Mouse (Mus musculus) embryonic facial prominence, embryonic 15.5 days (tissue): ENCODE data around the gene Wdr25. TPM values are rescaled to one million over a fixed set of nuclear protein-coding genes. Genes with fewer than 3 reads are reported as not detected.
A peak's percentile ranks its signal among the peaks of the same experiment; 100 is the strongest.

Experiments used
- ATAC-seq: fragments of 200-750 bp; cut with Nextera tagmentation; 2 replicates; pipeline ENCODE4 v1.8.0; 2017; ENCODE audit warnings: low read depth, moderate TSS enrichment; ENCODE audit not compliant: insufficient number of reproducible peaks, low FRiP score, low TSS enrichment
- H3K27ac ChIP-seq: fragments of 300-500 bp; sonication (generic); replicated peaks from 2 replicates; pipeline ENCODE4 v1.5.1; 2015; ENCODE audit warnings: mild to moderate bottlenecking, inconsistent platforms
- H3K27me3 ChIP-seq: fragments of 300-500 bp; sonication (generic); 2 replicates; pipeline ENCODE4 v1.6.1; 2015; ENCODE audit warnings: inconsistent platforms
- H3K36me3 ChIP-seq: fragments of 300-500 bp; sonication (generic); 2 replicates; pipeline ENCODE4 v1.6.1; 2015; ENCODE audit warnings: mild to moderate bottlenecking, inconsistent platforms
- H3K4me1 ChIP-seq: fragments of 300-500 bp; sonication (generic); 2 replicates; pipeline ENCODE4 v1.6.1; 2015; ENCODE audit warnings: inconsistent platforms
- H3K4me2 ChIP-seq: fragments of 300-500 bp; sonication (generic); replicated peaks from 2 replicates; pipeline ENCODE4 v1.6.1; 2015; ENCODE audit warnings: mild to moderate bottlenecking, inconsistent platforms
- H3K4me3 ChIP-seq: fragments of 300-500 bp; sonication (generic); replicated peaks from 2 replicates; pipeline ENCODE4 v1.5.1; 2015; ENCODE audit warnings: mild to moderate bottlenecking, inconsistent platforms
- H3K9ac ChIP-seq: fragments of 300-500 bp; sonication (generic); 2 replicates; pipeline ENCODE4 v1.6.1; 2015; ENCODE audit warnings: inconsistent platforms
- H3K9me3 ChIP-seq: fragments of 300-500 bp; sonication (generic); replicated peaks from 2 replicates; pipeline ENCODE4 v1.6.1; 2016; ENCODE audit warnings: inconsistent platforms
- WGBS: fragments of 180-500 bp; shearing (Covaris S2); methylation state at CpG from one replicate; pipeline ENCODE4 v1.1.7; 2015; 5-methylcytosine and 5-hydroxymethylcytosine counted together
- polyA plus RNA-seq: library from polyadenylated mRNA; unstranded; fragments of >200 nt; fragmentation: Nextera tagmentation; extraction: Ambion mirVana; gene quantifications from 2 replicates; pipeline ENCODE4 v1.2.1, GENCODE M21; 2015

Wdr25 gene
- polyA plus RNA-seq, 1 experiment from 2014 or later = 9.9 TPM

GRCm38 (mm10) chr12:109037026-109037425, 143.6 kb downstream of the Wdr25 start:
- H3K27me3 ChIP-seq = peaks cover 49% of the 10 kb centered on the region
- no peak overlapping the region for H3K27ac ChIP-seq
- 0 out of 2 replicates have a peak, but pooled peaks cover 4% of the 10 kb centered on the region for H3K36me3 ChIP-seq
- H3K9me3 ChIP-seq = no peaks in the 10 kb centered on the region
- ATAC-seq = no peak
- H3K4me1 ChIP-seq = peaks cover 17% of the 10 kb centered on the region
- H3K4me2 ChIP-seq = no peak overlapping the region
- 61% methylated on average over 2 of the region's 2 CpGs for WGBS
- no peak overlapping the region for H3K9ac ChIP-seq
- H3K4me3 ChIP-seq = no peak overlapping the region

- ATAC-seq = no peak
- WGBS = 31% methylated on average over 14 of the region's 14 CpGs
- Histone ChIP-seq H3K27me3 (peaks cover 44% of the 10 kb centered on the region), H3K4me1 (peaks cover 12% of the 10 kb centered on the region), H3K4me2 (no peak overlapping the region), H3K27ac (no peak overlapping the region), H3K36me3 (0 out of 2 replicates have a peak, but pooled peaks cover 4% of the 10 kb centered on the region), H3K4me3 (no peak overlapping the region), H3K9ac (no peak overlapping the region), H3K9me3 (no peaks in the 10 kb centered on the region)
These were observed 144.9 kb downstream of the Wdr25 start for GRCm38 (mm10) chr12:109038179-109038819.

- 37% methylated on average over 7 of the region's 7 CpGs for WGBS
These were observed 145.9 kb downstream of the Wdr25 start for GRCm38 (mm10) chr12:109039311-109039710.

GRCm38 (mm10) chr12:109044497-109044896, 151.1 kb downstream of the Wdr25 start:
- Histone ChIP-seq H3K9ac (no peak overlapping the region), H3K4me1 (peaks cover 3% of the 10 kb centered on the region; the same call in 1 of the 2 replicates), H3K27ac (no peak overlapping the region), H3K36me3 (no peaks in the 10 kb centered on the region), H3K27me3 (peaks cover 31% of the 10 kb centered on the region), H3K4me2 (no peak overlapping the region), H3K9me3 (no peaks in the 10 kb centered on the region), H3K4me3 (no peak overlapping the region)
- no peak for ATAC-seq
- WGBS = 19% methylated on average over 5 of the region's 5 CpGs

More at GRCm38 (mm10) chr12:109039311-109039710, 145.9 kb downstream of the Wdr25 start:
- Histone ChIP-seq H3K36me3 (no peaks in the 10 kb centered on the region), H3K4me1 (peaks cover 12% of the 10 kb centered on the region; the same call in 1 of the 2 replicates), H3K9ac (no peak overlapping the region), H3K4me2 (no peak overlapping the region), H3K4me3 (no peak overlapping the region), H3K27ac (no peak overlapping the region), H3K9me3 (no peaks in the 10 kb centered on the region), H3K27me3 (peaks cover 42% of the 10 kb centered on the region)
- no peak for ATAC-seq

GRCm38 (mm10) chr12:109045581-109045980, 152.2 kb downstream of the Wdr25 start:
- ATAC-seq = no peak
- Histone ChIP-seq H3K9ac (no peak overlapping the region), H3K9me3 (no peaks in the 10 kb centered on the region), H3K27ac (no peak overlapping the region), H3K36me3 (no peaks in the 10 kb centered on the region), H3K4me2 (no peak overlapping the region), H3K4me3 (no peak overlapping the region), H3K27me3 (peaks cover 41% of the 10 kb centered on the region), H3K4me1 (no peaks in the 10 kb centered on the region; the same call in 1 of the 2 replicates)
- WGBS = 78% methylated on average over 7 of the region's 7 CpGs

GRCm38 (mm10) chr12:109049949-109050348, 156.5 kb downstream of the Wdr25 start:
- no peak for ATAC-seq
- Histone ChIP-seq H3K36me3 (no peaks in the 10 kb centered on the region), H3K4me3 (no peak overlapping the region), H3K4me1 (peaks cover 24% of the 10 kb centered on the region), H3K4me2 (no peak overlapping the region), H3K27me3 (peaks cover 66% of the 10 kb centered on the region), H3K9me3 (no peaks in the 10 kb centered on the region), H3K27ac (no peak overlapping the region), H3K9ac (no peak overlapping the region)
- 81% methylated on average over 4 of the region's 4 CpGs for WGBS

- Histone ChIP-seq H3K4me1 (peaks cover 24% of the 10 kb centered on the region), H3K27me3 (peaks cover 78% of the 10 kb centered on the region), H3K4me3 (peak overlapping the region; percentile 51), H3K9ac (peak overlapping the region; percentile 43), H3K36me3 (no peaks in the 10 kb centered on the region), H3K9me3 (no peaks in the 10 kb centered on the region), H3K4me2 (peak overlapping the region; percentile 96), H3K27ac (no peak overlapping the region)
- WGBS = 2% methylated on average over 98 of the region's 105 CpGs
- ATAC-seq = no peak
These were observed 159.8 kb downstream of the Wdr25 start for GRCm38 (mm10) chr12:109053020-109053806.

GRCm38 (mm10) chr12:109057736-109058135, 164.3 kb downstream of the Wdr25 start:
- H3K27ac ChIP-seq = no peak overlapping the region
- peaks cover 18% of the 10 kb centered on the region for H3K4me1 ChIP-seq
- 63% methylated on average over 4 of the region's 4 CpGs for WGBS
- H3K36me3 ChIP-seq = no peaks in the 10 kb centered on the region
- no peak overlapping the region for H3K9ac ChIP-seq
- H3K27me3 ChIP-seq = peaks cover 40% of the 10 kb centered on the region
- H3K4me3 ChIP-seq = no peak overlapping the region
- no peaks in the 10 kb centered on the region for H3K9me3 ChIP-seq
- no peak for ATAC-seq
- no peak overlapping the region for H3K4me2 ChIP-seq

GRCm38 (mm10) chr12:109058660-109059059, 165.2 kb downstream of the Wdr25 start:
- Histone ChIP-seq H3K27ac (no peak overlapping the region), H3K4me2 (no peak overlapping the region), H3K9me3 (no peaks in the 10 kb centered on the region), H3K36me3 (no peaks in the 10 kb centered on the region), H3K4me3 (no peak overlapping the region), H3K9ac (no peak overlapping the region), H3K4me1 (peaks cover 9% of the 10 kb centered on the region), H3K27me3 (peaks cover 31% of the 10 kb centered on the region)
- ATAC-seq = no peak
- WGBS = 77% methylated on average over 8 of the region's 8 CpGs

GRCm38 (mm10) chr12:109067561-109068135, 174.2 kb downstream of the Wdr25 start:
- no peaks in the 10 kb centered on the region for H3K36me3 ChIP-seq
- ATAC-seq = peak; percentile 88
- peak overlapping the region; percentile 91 for H3K4me2 ChIP-seq
- H3K27me3 ChIP-seq = peaks cover 3% of the 10 kb centered on the region; the same call in 1 of the 2 replicates
- H3K27ac ChIP-seq = peak overlapping the region; percentile 69; the same call in 1 of the 2 replicates
- peak overlapping the region; percentile 58 for H3K9ac ChIP-seq
- no peaks in the 10 kb centered on the region for H3K9me3 ChIP-seq
- peaks cover 14% of the 10 kb centered on the region for H3K4me1 ChIP-seq
- peak overlapping the region; percentile 64 for H3K4me3 ChIP-seq
- under 1% methylated on average over 49 of the region's 59 CpGs for WGBS

GRCm38 (mm10) chr12:109068167-109068653, 174.8 kb downstream of the Wdr25 start, which contains the start of gene Begain:
TSS of gene Begain (minus strand) at chr12:109068217.
- Histone ChIP-seq H3K27me3 (peaks cover 6% of the 10 kb centered on the region; the same call in 1 of the 2 replicates), H3K4me1 (peaks cover 14% of the 10 kb centered on the region), H3K4me2 (peak within 1 kb of the TSS; percentile 91), H3K9me3 (no peaks in the 10 kb centered on the region), H3K36me3 (no peaks in the 10 kb centered on the region), H3K9ac (peak within 1 kb of the TSS; percentile 58), H3K27ac (peak within 1 kb of the TSS; percentile 69), H3K4me3 (peak within 1 kb of the TSS; percentile 64)
- WGBS = 4% methylated on average over 12 of the region's 48 CpGs
- 0 out of 2 replicates have a peak, but pooled peaks have one; percentile 12 for ATAC-seq
